Mouse (Mus musculus) forebrain, embryonic 10.5 days (tissue): ENCODE results near the gene Sidt1. TPM values are rescaled to one million over a fixed set of nuclear protein-coding genes. Genes with fewer than 3 reads are reported as not detected.
"Not testable (repeated sequence)": the region's sequence is repeated elsewhere in the genome, so short reads cannot be mapped to it uniquely, and the experiment has no call there.

Experiments used
- DNase-seq: peaks from one replicate; pipeline ENCODE4 v3.0.0-alpha.2; 2017; ENCODE audit warnings: low spot score; ENCODE audit errors: extremely low spot score
- H3K27ac ChIP-seq: fragments of 300-500 bp; sonication (generic); 2 replicates; pipeline ENCODE4 v1.5.1; 2016; ENCODE audit warnings: mild to moderate bottlenecking
- H3K27me3 ChIP-seq: fragments of 300-500 bp; sonication (generic); 2 replicates; pipeline ENCODE4 v1.6.1; 2016; ENCODE audit warnings: mild to moderate bottlenecking; ENCODE audit not compliant: poor library complexity, severe bottlenecking
- H3K36me3 ChIP-seq: fragments of 300-500 bp; sonication (generic); replicated peaks from 2 replicates; pipeline ENCODE4 v1.6.1; 2016; ENCODE audit warnings: mild to moderate bottlenecking, moderate library complexity
- H3K4me1 ChIP-seq: fragments of 300-500 bp; sonication (generic); 2 replicates; pipeline ENCODE4 v1.6.1; 2016
- H3K4me3 ChIP-seq: fragments of 300-500 bp; sonication (generic); 2 replicates; pipeline ENCODE4 v1.5.1; 2016; ENCODE audit warnings: mild to moderate bottlenecking, moderate library complexity
- H3K9me3 ChIP-seq: fragments of 300-500 bp; sonication (generic); 2 replicates; pipeline ENCODE4 v1.6.1; 2016; ENCODE audit warnings: mild to moderate bottlenecking, moderate library complexity
- WGBS: fragments of 180-500 bp; shearing (Covaris S2); methylation state at CpG from one replicate; pipeline ENCODE4 v1.1.7; 2016; 5-methylcytosine and 5-hydroxymethylcytosine counted together
- polyA plus RNA-seq: library from polyadenylated mRNA; unstranded; fragments of >200 nt; fragmentation: Nextera tagmentation; extraction: Ambion mirVana; gene quantifications from 2 replicates; pipeline ENCODE4 v1.2.1, GENCODE M21; 2016

Gene Sidt1
- polyA plus RNA-seq, 1 experiment from 2014 or later, result 0.15 TPM

DNA sequence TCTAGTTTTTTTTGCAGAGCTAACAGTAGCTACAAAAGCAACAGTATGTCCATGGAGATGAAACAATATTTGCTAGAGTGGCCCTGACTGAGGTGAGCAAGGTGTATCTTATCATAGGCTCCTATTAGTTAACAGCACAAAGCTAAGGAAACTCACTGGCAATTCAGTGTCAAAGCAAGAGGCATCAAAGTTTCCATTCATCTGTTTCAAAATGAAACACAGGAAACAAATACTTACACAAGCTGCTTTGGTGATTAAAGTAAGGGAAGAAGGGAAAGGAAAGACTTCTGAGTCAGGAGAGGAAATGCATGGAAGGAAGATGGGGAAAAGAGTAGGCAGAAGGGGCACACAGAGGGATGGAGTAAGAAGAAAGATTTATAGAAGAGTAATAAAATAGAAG lies 39.0 kb downstream of the Sidt1 start:
- no peaks in the 10 kb centered on the region for H3K4me1 ChIP-seq
- no peak for DNase-seq
- H3K9me3 ChIP-seq, result no peaks in the 10 kb centered on the region
- H3K36me3 ChIP-seq, result no peaks in the 10 kb centered on the region
- H3K27ac ChIP-seq, result no peak overlapping the region
- H3K27me3 ChIP-seq, result no peaks in the 10 kb centered on the region
- no peak overlapping the region for H3K4me3 ChIP-seq

DNA sequence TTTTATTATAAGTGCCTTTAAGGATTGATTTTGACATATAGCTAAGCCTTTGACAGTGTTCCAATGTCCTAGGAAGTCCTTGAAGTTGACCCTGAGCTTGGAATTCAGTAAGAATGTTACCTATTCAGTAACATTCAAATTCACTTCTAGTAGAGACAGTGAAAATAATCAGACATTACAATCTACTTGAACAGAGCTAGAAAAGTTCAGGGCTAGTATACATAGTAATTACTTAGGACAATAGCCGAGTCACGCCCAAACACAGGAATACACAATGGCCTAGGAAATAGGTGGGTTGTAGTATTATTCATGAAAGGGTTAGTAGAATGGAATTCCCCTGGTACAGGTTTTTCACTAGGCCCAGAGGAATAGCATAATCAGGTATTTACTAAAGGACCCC lies 40.3 kb downstream of the Sidt1 start:
- H3K27me3 ChIP-seq, H3K4me1 ChIP-seq, DNase-seq, H3K27ac ChIP-seq, H3K4me3 ChIP-seq, H3K36me3 ChIP-seq, H3K9me3 ChIP-seq: not testable (repeated sequence)
- 94% methylated on average over 2 of the region's 2 CpGs for WGBS

DNA sequence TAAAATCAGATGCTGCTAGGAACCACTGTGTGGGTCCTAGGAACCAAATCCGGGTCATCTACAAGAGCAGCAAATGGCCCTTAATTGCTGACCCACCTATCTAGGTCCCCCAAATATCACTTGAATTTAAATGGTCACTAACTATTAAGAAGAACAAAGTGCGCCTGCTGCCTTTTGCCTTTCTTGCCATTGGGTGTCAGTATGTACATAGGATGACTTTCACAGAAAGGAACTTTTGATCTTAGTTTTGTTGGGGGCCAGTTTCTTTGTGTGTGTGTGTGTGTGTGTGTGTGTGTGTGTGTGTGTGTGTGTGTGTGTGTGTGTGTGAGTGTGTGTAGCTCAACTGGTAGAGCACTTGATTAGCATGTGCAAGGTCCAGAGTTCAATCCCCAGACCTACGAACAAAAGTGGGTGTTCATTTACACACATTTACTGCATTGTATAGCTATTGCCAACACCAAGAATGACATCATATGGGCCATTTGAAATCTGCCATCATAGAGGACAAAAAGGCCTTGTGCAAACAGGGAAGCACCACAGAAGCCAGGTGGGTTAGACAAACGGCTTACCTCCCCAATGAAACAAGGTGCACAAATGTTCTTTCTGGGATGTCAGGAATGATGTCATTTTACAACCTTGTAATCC lies 43.9 kb downstream of the Sidt1 start:
- Histone ChIP-seq H3K36me3 (no peaks in the 10 kb centered on the region), H3K27me3 (no peaks in the 10 kb centered on the region), H3K4me3 (no peak overlapping the region), H3K9me3 (no peaks in the 10 kb centered on the region), H3K4me1 (no peaks in the 10 kb centered on the region), H3K27ac (no peak overlapping the region)
- WGBS, result 82% methylated on average over 4 of the region's 4 CpGs
- no peak for DNase-seq

DNA sequence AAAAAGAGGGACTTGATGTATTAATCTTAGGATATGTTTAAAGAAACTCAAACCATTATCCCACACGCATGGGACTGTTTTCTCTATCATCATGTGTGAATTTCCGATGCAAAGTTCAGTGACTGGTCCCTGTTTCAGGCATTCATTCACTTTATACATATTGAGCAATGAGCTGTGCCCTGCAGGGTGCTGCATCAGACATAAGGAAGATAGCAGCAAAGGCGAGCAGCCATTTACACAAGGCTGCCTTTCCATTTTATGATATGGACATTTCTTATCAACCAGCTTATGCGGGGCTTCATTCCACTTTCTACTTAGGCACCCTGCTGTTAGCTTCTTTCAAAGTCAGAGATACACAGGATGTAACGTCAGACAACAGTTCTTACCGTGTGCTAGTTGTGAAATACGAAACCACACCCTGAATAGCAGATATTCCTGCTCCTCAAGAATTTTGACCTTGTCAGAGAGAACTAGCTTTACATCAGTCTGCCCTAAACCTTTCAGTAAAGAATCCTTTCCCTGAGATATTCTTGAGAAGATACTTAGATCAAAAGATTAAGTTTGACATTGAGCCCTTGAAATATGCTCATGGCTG lies 45.5 kb downstream of the Sidt1 start:
- WGBS, result 75% methylated on average over 7 of the region's 7 CpGs
- H3K4me3 ChIP-seq, result no peak overlapping the region
- H3K36me3 ChIP-seq, result no peaks in the 10 kb centered on the region
- DNase-seq, result no peak
- no peak overlapping the region for H3K27ac ChIP-seq
- H3K4me1 ChIP-seq, result no peaks in the 10 kb centered on the region
- H3K27me3 ChIP-seq, result no peaks in the 10 kb centered on the region
- no peaks in the 10 kb centered on the region for H3K9me3 ChIP-seq

DNA sequence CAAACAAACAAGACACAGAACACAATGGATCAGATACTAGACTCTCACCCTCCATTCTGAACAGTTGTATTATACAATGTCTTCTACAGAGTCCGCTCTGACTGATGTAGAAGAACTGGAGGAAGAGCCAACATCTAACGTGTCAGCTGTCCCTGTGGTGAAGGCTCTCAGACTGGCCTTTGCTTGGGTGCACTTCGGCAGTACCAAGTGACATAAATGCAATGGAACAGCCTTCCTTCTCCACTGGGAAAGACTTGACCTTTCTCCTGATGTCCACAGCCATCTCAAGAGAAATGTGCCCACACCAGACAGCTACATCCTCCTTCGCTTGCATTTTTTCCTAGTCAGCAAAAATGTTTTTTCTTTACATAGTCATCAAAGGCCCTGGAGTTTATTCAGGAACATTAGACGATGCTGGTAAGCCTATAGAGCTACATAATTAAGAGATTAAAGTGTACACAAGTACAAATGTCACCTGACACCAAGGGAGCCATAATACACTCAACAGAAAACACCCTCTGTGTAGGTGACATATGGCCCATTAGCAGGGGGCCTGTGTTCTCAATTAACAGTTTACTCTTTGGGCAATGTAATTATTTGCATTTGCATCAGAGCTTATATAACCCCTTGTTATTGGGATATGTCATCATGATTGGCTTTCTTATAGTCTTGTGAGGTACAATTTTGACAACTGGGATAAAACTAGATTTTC lies 50.2 kb downstream of the Sidt1 start:
- Histone ChIP-seq H3K4me3 (no peak overlapping the region), H3K36me3 (no peaks in the 10 kb centered on the region), H3K27ac (no peak overlapping the region), H3K9me3 (no peaks in the 10 kb centered on the region), H3K4me1 (no peaks in the 10 kb centered on the region), H3K27me3 (no peaks in the 10 kb centered on the region)
- 84% methylated on average over 5 of the region's 5 CpGs for WGBS
- DNase-seq, result no peak

DNA sequence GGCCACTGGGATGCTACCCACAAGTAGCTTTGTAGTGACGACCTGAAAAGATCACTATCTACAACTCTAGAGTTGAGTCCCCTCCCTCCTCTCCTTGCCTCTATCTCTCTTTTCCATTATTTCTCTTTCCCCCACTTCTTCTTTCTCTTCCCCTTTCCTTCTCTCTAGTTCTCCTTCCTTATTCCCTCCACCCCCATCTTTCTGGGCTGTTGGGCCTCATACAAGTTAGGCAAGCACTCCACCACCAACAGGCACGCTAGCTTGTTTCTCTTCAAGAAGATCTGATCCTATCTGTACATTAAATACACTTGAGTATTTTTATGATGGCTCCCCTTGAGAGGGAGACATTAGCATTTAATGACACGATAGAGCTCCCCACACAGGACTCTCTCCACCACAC lies 51.0 kb downstream of the Sidt1 start:
- Histone ChIP-seq H3K9me3 (no peaks in the 10 kb centered on the region), H3K4me3 (no peak overlapping the region), H3K27ac (no peak overlapping the region), H3K36me3 (no peaks in the 10 kb centered on the region), H3K27me3 (no peaks in the 10 kb centered on the region), H3K4me1 (no peaks in the 10 kb centered on the region)
- WGBS, result 72% methylated on average over 3 of the region's 3 CpGs
- DNase-seq, result no peak

DNA sequence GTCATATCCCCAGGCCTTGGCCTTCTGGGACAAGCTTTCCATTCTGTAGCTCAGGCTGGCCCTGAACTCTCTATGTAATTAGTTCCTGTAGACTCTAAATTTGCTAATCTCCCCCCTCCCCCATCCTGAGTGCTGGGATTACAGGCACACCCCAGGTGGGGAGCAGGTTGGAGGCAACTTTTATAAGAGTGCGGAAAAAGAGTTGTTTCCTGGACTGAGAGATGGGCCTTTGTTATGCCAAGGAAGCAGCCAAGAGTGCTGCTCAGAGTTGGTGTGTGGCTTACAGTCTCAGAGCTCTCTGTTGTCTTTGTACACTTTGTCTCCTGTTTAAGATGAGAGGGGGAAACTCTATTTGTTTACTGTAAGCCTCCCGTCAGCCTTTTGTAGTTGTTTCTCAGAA lies 52.2 kb downstream of the Sidt1 start:
- WGBS, result 59% methylated on average over 2 of the region's 2 CpGs
- Histone ChIP-seq H3K27ac (no peak overlapping the region), H3K36me3 (no peaks in the 10 kb centered on the region), H3K4me1 (no peaks in the 10 kb centered on the region), H3K4me3 (no peak overlapping the region), H3K27me3 (no peaks in the 10 kb centered on the region), H3K9me3 (no peaks in the 10 kb centered on the region)
- DNase-seq, result no peak

DNA sequence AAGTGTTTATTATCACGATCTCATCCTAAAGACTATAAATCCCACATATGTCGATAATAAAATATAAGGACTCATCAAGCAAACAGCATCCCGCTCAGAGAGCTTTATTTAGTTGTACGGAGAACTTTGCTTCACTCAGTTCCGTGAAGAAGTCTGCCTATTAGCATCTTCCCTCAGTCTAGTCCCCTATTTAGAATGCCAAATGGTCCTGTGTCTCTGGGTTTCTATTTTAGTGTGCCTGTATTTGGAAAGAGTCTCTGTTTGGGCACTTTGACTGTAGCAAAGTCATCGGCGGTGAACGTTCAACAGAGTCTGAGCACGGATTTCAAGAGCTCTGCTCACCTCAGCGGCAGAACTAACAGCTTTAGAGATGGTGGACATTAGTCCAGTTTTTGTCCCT lies 55.8 kb downstream of the Sidt1 start:
- DNase-seq, result no peak
- no peak overlapping the region for H3K27ac ChIP-seq
- no peaks in the 10 kb centered on the region for H3K27me3 ChIP-seq
- H3K9me3 ChIP-seq, result no peaks in the 10 kb centered on the region
- H3K4me1 ChIP-seq, result no peaks in the 10 kb centered on the region
- no peaks in the 10 kb centered on the region for H3K36me3 ChIP-seq
- WGBS, result 94% methylated on average over 10 of the region's 10 CpGs
- H3K4me3 ChIP-seq, result no peak overlapping the region

DNA sequence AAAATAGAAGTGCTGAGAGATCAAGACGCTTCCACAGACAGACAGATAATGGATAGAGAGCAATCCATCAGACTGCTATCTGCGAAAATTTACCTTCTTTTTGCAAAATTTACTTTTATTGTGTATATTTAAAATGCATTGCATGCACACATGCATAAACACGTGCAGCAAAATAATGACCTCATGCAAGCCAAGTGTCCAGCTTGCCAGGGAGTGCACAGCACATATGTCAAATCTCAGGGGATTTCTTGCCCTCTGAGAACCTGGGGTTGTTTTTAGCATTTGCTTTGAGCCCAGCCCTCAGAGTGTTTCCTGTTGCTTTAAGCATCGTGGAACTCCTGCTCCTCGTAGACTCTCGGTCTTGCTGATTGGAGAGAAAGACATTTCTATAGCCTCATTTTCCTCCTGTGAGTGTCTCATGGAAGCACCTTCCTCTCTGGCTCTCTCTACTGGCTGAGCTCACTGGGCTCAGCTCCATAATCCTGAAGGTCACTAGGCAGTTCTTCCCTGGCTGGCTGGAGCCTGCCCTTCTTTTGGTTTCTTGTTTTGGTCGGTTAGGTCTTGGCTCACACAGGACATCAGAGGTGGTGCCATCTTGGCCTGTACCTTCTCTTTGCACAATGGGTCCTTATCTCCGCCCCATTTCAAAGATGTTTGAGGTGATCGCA lies 61.5 kb downstream of the Sidt1 start:
- DNase-seq, result no peak
- 84% methylated on average over 9 of the region's 9 CpGs for WGBS
- H3K27ac ChIP-seq, result no peak overlapping the region
- no peaks in the 10 kb centered on the region for H3K27me3 ChIP-seq
- H3K9me3 ChIP-seq, result no peaks in the 10 kb centered on the region
- no peak overlapping the region for H3K4me3 ChIP-seq
- H3K36me3 ChIP-seq, result no peaks in the 10 kb centered on the region
- H3K4me1 ChIP-seq, result no peaks in the 10 kb centered on the region

DNA sequence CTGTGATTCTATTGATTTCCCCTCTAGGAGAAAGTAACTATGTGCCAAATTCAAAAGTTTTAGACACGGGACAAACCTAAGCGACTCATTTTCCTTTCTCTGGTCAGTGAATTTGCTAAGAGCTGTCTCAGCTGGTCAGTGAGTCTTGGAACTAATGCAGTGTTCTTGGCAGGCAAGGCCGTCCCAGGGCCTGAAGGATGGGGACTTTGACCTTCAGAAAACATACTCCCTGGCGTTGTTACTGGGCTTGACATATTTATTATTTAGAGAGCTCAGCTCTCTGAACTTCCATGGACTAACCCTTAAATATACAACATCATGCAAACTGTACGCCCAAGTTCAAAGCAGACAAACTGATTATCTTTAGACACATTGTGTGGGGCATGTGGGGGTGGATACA lies 62.4 kb downstream of the Sidt1 start:
- Histone ChIP-seq H3K27ac (no peak overlapping the region), H3K27me3 (no peaks in the 10 kb centered on the region), H3K36me3 (no peaks in the 10 kb centered on the region), H3K4me1 (no peaks in the 10 kb centered on the region), H3K9me3 (no peaks in the 10 kb centered on the region), H3K4me3 (no peak overlapping the region)
- 91% methylated on average over 5 of the region's 5 CpGs for WGBS
- DNase-seq, result no peak

DNA sequence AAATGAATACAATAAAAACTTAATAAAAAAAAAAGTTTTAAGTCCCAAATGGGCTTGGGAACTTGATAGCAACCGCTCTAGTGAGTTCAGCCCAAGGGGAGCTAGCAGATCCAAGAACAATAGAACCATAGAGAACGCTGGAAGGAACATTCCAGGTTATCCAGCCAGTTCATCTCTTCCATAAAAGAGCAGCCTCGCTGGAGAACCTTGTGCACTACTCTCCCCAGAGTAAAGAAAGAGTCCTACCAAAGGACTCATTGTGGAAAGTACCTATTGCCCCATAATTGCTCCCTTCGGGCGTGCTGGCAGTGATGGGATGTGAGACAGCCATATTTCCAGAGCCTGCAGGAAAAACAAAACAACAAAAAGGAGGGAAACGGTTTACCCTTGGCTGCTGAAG lies 63.4 kb downstream of the Sidt1 start:
- 80% methylated on average over 6 of the region's 6 CpGs for WGBS
- H3K36me3 ChIP-seq, result no peaks in the 10 kb centered on the region
- no peaks in the 10 kb centered on the region for H3K9me3 ChIP-seq
- no peak for DNase-seq
- H3K4me1 ChIP-seq, result no peaks in the 10 kb centered on the region
- H3K27ac ChIP-seq, result no peak overlapping the region
- H3K27me3 ChIP-seq, result no peaks in the 10 kb centered on the region
- no peak overlapping the region for H3K4me3 ChIP-seq

DNA sequence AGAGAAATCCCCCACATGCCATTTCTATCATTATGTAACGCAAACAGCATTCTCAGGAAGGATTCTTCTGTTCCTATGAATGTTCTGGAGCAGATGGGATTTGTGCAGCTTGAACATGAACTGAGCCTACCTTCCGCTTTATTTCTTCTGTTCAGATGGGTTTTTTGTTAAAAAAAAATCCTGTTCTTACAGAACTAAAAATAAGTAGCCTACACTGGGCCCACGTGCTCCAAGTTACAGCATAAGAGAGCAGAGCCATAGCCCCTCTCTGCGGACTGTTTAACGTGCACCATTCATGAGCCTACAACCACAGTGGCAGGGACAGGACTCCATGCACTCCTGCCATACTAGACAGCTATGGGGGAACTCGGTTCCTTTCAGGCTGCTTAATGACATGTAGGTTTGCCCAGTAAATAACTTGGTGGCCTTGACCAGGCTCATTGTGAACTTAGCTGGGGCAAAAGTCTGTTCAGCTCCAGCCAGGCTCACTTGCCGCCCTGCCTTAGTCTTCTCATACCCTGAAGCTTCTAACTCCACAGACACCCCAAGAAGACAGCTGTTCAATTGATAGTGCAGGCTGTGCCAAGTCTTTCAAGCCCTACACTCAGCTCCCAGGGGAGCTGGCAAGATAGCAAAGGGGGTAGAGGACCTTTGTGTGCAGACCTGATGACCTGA lies 64.3 kb downstream of the Sidt1 start:
- no peak overlapping the region for H3K4me3 ChIP-seq
- no peak for DNase-seq
- no peaks in the 10 kb centered on the region for H3K36me3 ChIP-seq
- H3K27ac ChIP-seq, result no peak overlapping the region
- no peaks in the 10 kb centered on the region for H3K9me3 ChIP-seq
- 88% methylated on average over 7 of the region's 7 CpGs for WGBS
- no peaks in the 10 kb centered on the region for H3K4me1 ChIP-seq
- H3K27me3 ChIP-seq, result no peaks in the 10 kb centered on the region

DNA sequence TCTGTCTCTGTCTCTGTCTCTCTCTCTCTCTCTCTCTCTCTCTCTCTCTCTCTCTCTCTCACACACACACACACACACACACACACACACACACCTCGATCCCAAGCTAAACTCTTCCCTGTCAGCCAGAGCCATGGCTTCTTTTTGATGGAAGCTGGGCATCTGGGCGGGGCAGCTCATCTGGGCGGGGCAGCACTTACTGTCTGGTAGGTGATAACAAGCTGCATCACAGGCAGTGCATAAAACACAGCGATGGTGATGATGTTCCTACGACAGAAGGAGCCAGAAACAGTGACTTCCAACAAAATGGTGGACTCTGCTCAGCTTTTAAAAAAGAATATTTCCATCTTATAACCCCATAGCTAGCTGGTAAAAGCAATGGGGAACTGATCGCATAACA lies 67.4 kb downstream of the Sidt1 start:
- 81% methylated on average over 6 of the region's 6 CpGs for WGBS
- no peaks in the 10 kb centered on the region for H3K9me3 ChIP-seq
- H3K36me3 ChIP-seq, result no peaks in the 10 kb centered on the region
- H3K27ac ChIP-seq, result no peak overlapping the region
- H3K4me1 ChIP-seq, result no peaks in the 10 kb centered on the region
- H3K4me3 ChIP-seq, result no peak overlapping the region
- no peak for DNase-seq
- no peaks in the 10 kb centered on the region for H3K27me3 ChIP-seq
